Comparison of ENCODE assay signal across 13 mouse cellular contexts in genomic region chr5:106464336-106465128, GRCm38 (mm10). TPM values are rescaled to one million over a fixed set of nuclear protein-coding genes. Genes with fewer than 3 reads are reported as not detected.
DNase-seq lines count a peak whose midpoint lies in the region; ATAC-seq and TF ChIP-seq lines count a peak whose summit lies in the region.
"Had no signal": no experiment of that assay in that cellular context is flagged by ENCODE, and none has a peak within 500 bp of the region (broad histone marks: within the 10 kb centered on the region; RNA-seq: fewer than 3 reads in every experiment).

No protein-coding gene starts in this region.

- no peak overlapping the region for H3K4me3 ChIP-seq in lung, embryonic 14.5 days (ENCODE audit: low read depth, low read length)
- H3K4me3 ChIP-seq in lung, adult 2 months (replicated peaks; ENCODE audit: extremely low read depth, low read depth, low read length), result no peak overlapping the region
- no peak overlapping the region for H3K4me3 ChIP-seq in embryonic facial prominence, embryonic 10.5 days
- no peak overlapping the region for H3K4me3 ChIP-seq in limb, embryonic 11.5 days (ENCODE audit: low read depth, low read length)
- no peak overlapping the region for H3K4me3 ChIP-seq in kidney, adult 2 months (ENCODE audit: insufficient read depth, low read depth, low read length)
- H3K4me3 ChIP-seq: heart, adult 2 months had no signal

- no peak overlapping the region for H3K27ac ChIP-seq in lung, embryonic 14.5 days (ENCODE audit: low read depth)
- H3K27ac ChIP-seq in embryonic facial prominence, embryonic 10.5 days (replicated peaks), result no peak overlapping the region
- H3K27ac ChIP-seq in limb, embryonic 11.5 days (replicated peaks; ENCODE audit: low read depth, low read length), result no peak overlapping the region
- H3K27ac ChIP-seq in kidney, adult 2 months (ENCODE audit: insufficient read depth, low read depth, low read length), result no peak overlapping the region
- H3K27ac ChIP-seq: heart, adult 2 months; kidney, postnatal 0 days had no signal

- H3K27me3 ChIP-seq in lung, embryonic 14.5 days (ENCODE audit: insufficient read depth, low read length), result peaks cover 100% of the 10 kb centered on the region
- peaks cover 100% of the 10 kb centered on the region for H3K27me3 ChIP-seq in embryonic facial prominence, embryonic 10.5 days (replicated peaks; ENCODE audit: low read depth, poor library complexity, severe bottlenecking)
- peaks cover 94% of the 10 kb centered on the region for H3K27me3 ChIP-seq in limb, embryonic 11.5 days (ENCODE audit: control insufficient read depth, insufficient read depth, low read length)
- peaks cover 10% of the 10 kb centered on the region for H3K27me3 ChIP-seq in kidney, adult 2 months (replicated peaks; ENCODE audit: control insufficient read depth, insufficient read depth, low read length)

- H3K9me3 ChIP-seq in lung, embryonic 14.5 days (ENCODE audit: low read depth, low read length), result no peaks in the 10 kb centered on the region
- H3K9me3 ChIP-seq in embryonic facial prominence, embryonic 10.5 days, result no peaks in the 10 kb centered on the region
- no peaks in the 10 kb centered on the region for H3K9me3 ChIP-seq in limb, embryonic 11.5 days (ENCODE audit: control insufficient read depth, low read length)

- no peaks in the 10 kb centered on the region for H3K36me3 ChIP-seq in lung, embryonic 14.5 days (ENCODE audit: insufficient read depth)
- H3K36me3 ChIP-seq in embryonic facial prominence, embryonic 10.5 days (replicated peaks), result no peaks in the 10 kb centered on the region
- H3K36me3 ChIP-seq in limb, embryonic 11.5 days (ENCODE audit: control insufficient read depth, insufficient read depth, low read length), result no peaks in the 10 kb centered on the region
- no peaks in the 10 kb centered on the region for H3K36me3 ChIP-seq in kidney, adult 2 months (ENCODE audit: control insufficient read depth, insufficient read depth, low read length)

- peak; percentile 1 for DNase-seq in lung, embryonic 14.5 days
- no peak for DNase-seq in lung, adult 2 months
- peak; percentile 43 for DNase-seq in embryonic facial prominence, embryonic 10.5 days (ENCODE audit: low spot score)
- peak; percentile 44 for DNase-seq in limb, embryonic 11.5 days (ENCODE audit: low spot score)
- no peak for DNase-seq in kidney, adult 11 months
- DNase-seq in frontal cortex, postnatal 25 days (ENCODE audit: low spot score in 2 of 2), result no peak
- no peak for DNase-seq in kidney, adult 2 months
- DNase-seq: adrenal gland, postnatal 25 days; heart, adult 2 months; lung, postnatal 14 days; spleen, adult 18-20 months had no signal

- no peak overlapping the region for H3K4me2 ChIP-seq in lung, embryonic 14.5 days
- no peak overlapping the region for H3K4me2 ChIP-seq in limb, embryonic 11.5 days (ENCODE audit: low read depth, severe bottlenecking)

- no peak for TF ChIP-seq CTCF in lung, embryonic 14.5 days (IDR thresholded peaks at IDR 0.05; ENCODE audit: low read depth)
- TF ChIP-seq CTCF in lung, adult 2 months (IDR thresholded peaks at IDR 0.05; ENCODE audit: insufficient read depth, low read length), result no peak
- no peak for TF ChIP-seq CTCF in kidney, adult 2 months (conservative IDR thresholded peaks at IDR 0.05; ENCODE audit: insufficient read depth, insufficient read length, low read depth, low read length)

- no peaks in the 10 kb centered on the region for H3K4me1 ChIP-seq in lung, embryonic 14.5 days (ENCODE audit: insufficient read depth)
- H3K4me1 ChIP-seq in lung, adult 2 months (ENCODE audit: control insufficient read depth, insufficient read depth, low read length), result no peaks in the 10 kb centered on the region
- H3K4me1 ChIP-seq in embryonic facial prominence, embryonic 10.5 days, result peaks cover 25% of the 10 kb centered on the region
- H3K4me1 ChIP-seq in limb, embryonic 11.5 days (ENCODE audit: control insufficient read depth, insufficient read depth, low read length), result no peaks in the 10 kb centered on the region
- no peaks in the 10 kb centered on the region for H3K4me1 ChIP-seq in kidney, adult 2 months (ENCODE audit: control insufficient read depth, insufficient read depth, low read length)

- ATAC-seq in lung, embryonic 14.5 days (ENCODE audit: insufficient read depth), result no peak
- no peak for ATAC-seq in limb, embryonic 11.5 days (ENCODE audit: insufficient number of reproducible peaks, low FRiP score, low TSS enrichment, low read depth)

- 1% methylated on average over 24 of the region's 24 CpGs for WGBS in lung, embryonic 14.5 days
- 5% methylated on average over 24 of the region's 24 CpGs for WGBS in lung, adult 2 months
- under 1% methylated on average over 24 of the region's 24 CpGs for WGBS in embryonic facial prominence, embryonic 10.5 days
- WGBS in limb, embryonic 11.5 days, result 2% methylated on average over 24 of the region's 24 CpGs
- WGBS in kidney, adult 2 months, result 6% methylated on average over 24 of the region's 24 CpGs

- TF ChIP-seq POLR2A in lung, adult 2 months (IDR thresholded peaks at IDR 0.05; ENCODE audit: borderline replicate concordance, extremely low read depth, low read depth, low read length), result no peak
- TF ChIP-seq POLR2A in kidney, adult 2 months (IDR thresholded peaks at IDR 0.05; ENCODE audit: low read depth, low read length), result no peak

- no peak overlapping the region for H3K9ac ChIP-seq in lung, embryonic 14.5 days
- H3K9ac ChIP-seq in limb, embryonic 11.5 days (ENCODE audit: low read length), result no peak overlapping the region

RNA-seq across cellular contexts. Expression of gene Barhl2, which starts 6.6 kb away (rescaled TPM):
- not detected in 2 replicates for polyA plus RNA-seq in lung, embryonic 14.5 days (2014; fragmentation: Nextera tagmentation; extraction: Ambion mirVana)
- not detected in 2 replicates for polyA plus RNA-seq in lung, adult 2 months (2012; rRNA removed)
- polyA plus RNA-seq in embryonic facial prominence, embryonic 10.5 days (2016; fragmentation: Nextera tagmentation; extraction: Ambion mirVana), result 0.13 and 0.14 TPM in 2 replicates
- not detected in 2 replicates for polyA plus RNA-seq in limb, embryonic 11.5 days (2014; fragmentation: Nextera tagmentation; extraction: Ambion mirVana)
- not detected in 2 replicates for polyA plus RNA-seq in kidney, adult 2 months (2012; rRNA removed)
- polyA plus RNA-seq: heart, adult 2 months; kidney, postnatal 0 days; liver, adult 2 months had no signal

Comparison
In these comparisons a context has a peak if more than half of its experiments do, and no peak if none do; other contexts are left out.
1. DNase-seq: peak in lung, embryonic 14.5 days (single experiment), embryonic facial prominence, embryonic 10.5 days (single experiment) and limb, embryonic 11.5 days (single experiment); none in lung, adult 2 months (single experiment), kidney, adult 11 months (single experiment), frontal cortex, postnatal 25 days (0 of 2) and kidney, adult 2 months (single experiment).